Mouse (Mus musculus) midbrain, embryonic 14.5 days (tissue): ENCODE measurements at regions not wholly inside any gene's neighbourhood (a gene's known extent, or its start where the extent isn't known, plus 50 kb on each side); places are given as distances from the start of the nearest gene placed in this dataset.
A peak's percentile ranks its signal among the peaks of the same experiment; 100 is the strongest.

Experiments used
- ATAC-seq: fragments of 200-750 bp; cut with Nextera tagmentation; 2 replicates; pipeline ENCODE4 v1.8.0; 2017; ENCODE audit warnings: moderate number of reproducible peaks, moderate library complexity; ENCODE audit not compliant: low FRiP score, low TSS enrichment
- DNase-seq: peaks from one replicate; pipeline ENCODE4 v3.0.0-alpha.2; 2015
- H3K27ac ChIP-seq: fragments of 300-500 bp; sonication (generic); replicated peaks from 2 replicates; pipeline ENCODE4 v1.5.1; 2014; ENCODE audit warnings: mild to moderate bottlenecking, low read depth, low read length, moderate library complexity
- H3K27me3 ChIP-seq: fragments of 300-500 bp; sonication (generic); 2 replicates; pipeline ENCODE4 v1.6.1; 2014; ENCODE audit warnings: low read length, control low read depth, mixed read lengths; ENCODE audit not compliant: control insufficient read depth, insufficient read depth
- H3K36me3 ChIP-seq: fragments of 300-500 bp; sonication (generic); 2 replicates; pipeline ENCODE4 v1.6.1; 2014; ENCODE audit warnings: low read length, control low read depth; ENCODE audit not compliant: control insufficient read depth, insufficient read depth
- H3K4me1 ChIP-seq: fragments of 300-500 bp; sonication (generic); 2 replicates; pipeline ENCODE4 v1.6.1; 2014; ENCODE audit warnings: mild to moderate bottlenecking, antibody characterized with exemption, low read length, control low read depth; ENCODE audit not compliant: control insufficient read depth, insufficient read depth
- H3K4me2 ChIP-seq: fragments of 300-500 bp; sonication (generic); 2 replicates; pipeline ENCODE4 v1.6.1; 2014; ENCODE audit warnings: mild to moderate bottlenecking, low read length, moderate library complexity
- H3K4me3 ChIP-seq: fragments of 300-500 bp; sonication (generic); replicated peaks from 2 replicates; pipeline ENCODE4 v1.5.1; 2014; ENCODE audit warnings: low read depth, low read length
- H3K9ac ChIP-seq: fragments of 300-500 bp; sonication (generic); replicated peaks from 2 replicates; pipeline ENCODE4 v1.6.1; 2014; ENCODE audit warnings: mild to moderate bottlenecking, low read length, moderate library complexity
- H3K9me3 ChIP-seq: fragments of 300-500 bp; sonication (generic); 2 replicates; pipeline ENCODE4 v1.6.1; 2016; ENCODE audit warnings: low read length, control low read depth, mixed read lengths; ENCODE audit not compliant: control insufficient read depth
- WGBS: fragments of 180-500 bp; shearing (Covaris S2); extraction: QIAGEN DNeasy Blood & Tissue Kit; methylation state at CpG from one replicate; pipeline ENCODE4 v1.1.7; 2014; 5-methylcytosine and 5-hydroxymethylcytosine counted together

DNA sequence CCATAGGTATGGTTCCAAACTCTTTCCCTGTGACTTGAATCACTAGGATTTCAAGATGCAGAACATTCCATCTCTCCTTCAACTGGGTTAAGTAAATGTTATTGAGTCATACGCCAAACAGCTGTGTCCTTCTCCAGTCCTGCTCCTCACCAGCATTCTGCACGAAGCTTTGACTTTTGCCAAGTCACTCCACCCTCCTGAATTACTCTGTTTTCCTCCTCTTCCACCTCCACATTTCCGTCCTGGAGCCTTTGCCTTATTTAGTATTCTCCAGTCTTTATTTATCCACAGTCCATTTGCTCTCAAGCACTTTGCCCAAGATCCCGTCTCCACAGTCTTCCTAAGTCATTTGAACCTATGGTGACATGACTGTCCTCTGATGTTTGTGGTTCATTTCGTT lies 193.1 kb upstream of the Arhgap20 start:
- H3K27me3 ChIP-seq, result no peaks in the 10 kb centered on the region
- H3K4me1 ChIP-seq, result no peaks in the 10 kb centered on the region
- H3K9ac ChIP-seq, result no peak overlapping the region
- 82% methylated on average over 5 of the region's 5 CpGs for whole genome bisulfite sequencing
- no peak for DNase-seq
- H3K9me3 ChIP-seq, result no peaks in the 10 kb centered on the region
- no peaks in the 10 kb centered on the region for H3K36me3 ChIP-seq
- H3K4me3 ChIP-seq, result no peak overlapping the region
- no peak for ATAC-seq
- no peak overlapping the region for H3K4me2 ChIP-seq
- no peak overlapping the region for H3K27ac ChIP-seq

DNA sequence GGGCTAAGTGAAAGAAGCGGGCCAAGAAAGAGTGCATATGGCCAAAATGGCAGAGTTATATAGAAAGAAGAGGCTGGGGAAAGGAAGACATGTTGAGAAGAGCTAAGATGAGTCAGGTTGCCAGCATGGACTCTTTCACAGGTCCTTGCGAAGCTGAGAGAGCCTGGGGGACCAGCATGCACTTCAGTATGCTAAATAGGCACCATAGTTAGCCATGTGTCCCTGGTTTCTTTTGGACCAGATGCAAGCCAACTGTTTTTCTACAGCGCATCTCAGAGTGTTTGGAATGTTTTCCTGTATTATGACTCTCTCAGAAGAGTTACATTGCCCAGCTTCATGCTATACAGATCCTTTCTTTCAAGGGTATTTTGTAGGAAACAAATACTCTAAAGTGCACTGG lies 183.5 kb upstream of the Arhgap20 start:
- no peak for DNase-seq
- Histone ChIP-seq H3K4me1 (no peaks in the 10 kb centered on the region), H3K27me3 (no peaks in the 10 kb centered on the region), H3K9me3 (no peaks in the 10 kb centered on the region), H3K27ac (no peak overlapping the region), H3K4me3 (no peak overlapping the region), H3K9ac (no peak overlapping the region), H3K4me2 (no peak overlapping the region), H3K36me3 (no peaks in the 10 kb centered on the region)
- 91% methylated on average over 3 of the region's 3 CpGs for WGBS
- no peak for ATAC-seq

DNA sequence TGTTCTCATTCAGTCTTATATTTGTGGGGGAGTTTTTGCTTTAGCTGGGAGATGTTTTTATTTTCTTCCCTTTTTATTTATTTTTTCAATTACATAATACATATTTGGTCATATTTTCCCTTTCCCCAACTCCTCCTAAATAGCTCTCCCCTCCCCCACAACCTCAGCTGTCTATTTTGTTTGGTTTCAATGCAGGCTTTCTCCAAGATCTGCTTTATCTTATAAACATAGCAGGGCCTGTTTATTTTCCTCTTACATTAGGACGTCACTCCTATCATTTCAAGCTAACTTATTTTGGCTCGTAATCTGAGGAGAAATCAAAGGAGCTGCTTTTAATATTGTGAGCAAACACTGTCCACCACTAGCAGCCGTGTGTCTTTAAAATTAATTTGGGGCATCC lies 171.4 kb upstream of the Arhgap20 start:
- Histone ChIP-seq H3K9me3 (no peaks in the 10 kb centered on the region), H3K27ac (no peak overlapping the region), H3K4me3 (no peak overlapping the region), H3K9ac (no peak overlapping the region), H3K27me3 (no peaks in the 10 kb centered on the region), H3K4me1 (no peaks in the 10 kb centered on the region), H3K4me2 (no peak overlapping the region), H3K36me3 (no peaks in the 10 kb centered on the region)
- DNase-seq, result no peak
- no peak for ATAC-seq
- 81% methylated on average over 3 of the region's 3 CpGs for WGBS

DNA sequence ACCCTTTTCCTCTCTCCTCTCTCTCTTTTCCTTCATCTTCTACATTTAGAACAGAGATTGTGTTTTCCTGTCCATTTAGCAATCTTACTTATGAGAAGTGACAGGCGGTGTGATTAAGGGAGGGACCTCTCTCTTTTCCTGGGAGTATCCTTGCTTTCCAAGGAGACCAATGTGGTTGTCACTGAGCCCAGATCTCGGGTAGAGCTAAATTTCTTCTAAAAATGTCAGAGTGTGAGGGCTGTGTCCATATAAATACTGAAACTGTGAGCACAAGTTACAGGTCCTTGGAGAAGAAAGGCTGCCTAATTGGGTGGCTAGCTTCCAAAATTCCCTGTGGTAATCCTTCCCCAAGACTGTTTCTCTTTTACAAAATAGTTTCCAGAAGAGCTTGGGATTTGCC lies 166.4 kb upstream of the Arhgap20 start:
- H3K9me3 ChIP-seq, result no peaks in the 10 kb centered on the region
- H3K36me3 ChIP-seq, result no peaks in the 10 kb centered on the region
- no peak overlapping the region for H3K27ac ChIP-seq
- H3K4me1 ChIP-seq, result no peaks in the 10 kb centered on the region
- H3K27me3 ChIP-seq, result no peaks in the 10 kb centered on the region
- 75% methylated on average over 2 of the region's 2 CpGs for WGBS
- DNase-seq (no peak), ATAC-seq (no peak)
- no peak overlapping the region for H3K4me2 ChIP-seq
- H3K9ac ChIP-seq, result no peak overlapping the region
- no peak overlapping the region for H3K4me3 ChIP-seq

DNA sequence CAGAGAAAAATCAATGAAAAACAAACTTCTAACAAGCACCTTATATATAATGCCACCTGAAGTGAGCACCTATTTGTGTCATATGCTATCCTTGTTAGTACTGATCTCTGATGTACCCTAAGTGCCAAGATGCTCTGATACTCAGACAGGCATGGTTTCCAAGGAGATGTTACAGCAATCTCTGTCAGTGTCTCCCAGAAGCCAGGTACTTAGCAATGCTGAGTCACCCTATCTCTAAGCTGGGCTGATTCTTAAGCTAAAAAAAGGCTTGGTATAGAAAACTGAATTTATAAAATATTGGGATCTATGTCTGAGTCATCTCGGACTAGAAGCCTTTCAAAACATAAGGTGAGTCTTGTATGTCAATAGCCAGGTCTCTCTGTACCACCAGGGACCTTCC lies 157.0 kb upstream of the Arhgap20 start:
- Histone ChIP-seq H3K36me3 (no peaks in the 10 kb centered on the region), H3K4me2 (no peak overlapping the region), H3K27ac (no peak overlapping the region), H3K4me3 (no peak overlapping the region), H3K9ac (no peak overlapping the region), H3K9me3 (no peaks in the 10 kb centered on the region), H3K4me1 (no peaks in the 10 kb centered on the region), H3K27me3 (no peaks in the 10 kb centered on the region)
- WGBS, result 83% methylated on average over 1 of the region's 1 CpGs
- DNase-seq (no peak), ATAC-seq (no peak)

- H3K36me3 ChIP-seq, result no peaks in the 10 kb centered on the region
- DNase-seq, result no peak
- no peak overlapping the region for H3K27ac ChIP-seq
- H3K27me3 ChIP-seq, result no peaks in the 10 kb centered on the region
- H3K4me2 ChIP-seq, result no peak overlapping the region
- H3K9me3 ChIP-seq, result no peaks in the 10 kb centered on the region
- no peak for ATAC-seq
- H3K4me3 ChIP-seq, result no peak overlapping the region
- 93% methylated on average over 6 of the region's 6 CpGs for WGBS
- no peaks in the 10 kb centered on the region for H3K4me1 ChIP-seq
- H3K9ac ChIP-seq, result no peak overlapping the region
These were observed 156.3 kb upstream of the Arhgap20 start for GRCm38 (mm10) chr9:51608697-51609456.

GRCm38 (mm10) chr9:51626156-51626555 lies 139.0 kb upstream of the Arhgap20 start:
- Histone ChIP-seq H3K36me3 (no peaks in the 10 kb centered on the region), H3K9ac (no peak overlapping the region), H3K4me1 (no peaks in the 10 kb centered on the region), H3K4me2 (no peak overlapping the region), H3K9me3 (no peaks in the 10 kb centered on the region), H3K27me3 (no peaks in the 10 kb centered on the region), H3K4me3 (no peak overlapping the region), H3K27ac (no peak overlapping the region)
- DNase-seq (no peak), ATAC-seq (no peak)
- 94% methylated on average over 4 of the region's 4 CpGs for WGBS

GRCm38 (mm10) chr9:51636097-51636496 lies 129.0 kb upstream of the Arhgap20 start:
- 87% methylated on average over 2 of the region's 2 CpGs for WGBS
- no peak for ATAC-seq
- no peak for DNase-seq
- Histone ChIP-seq H3K27ac (peak overlapping the region; percentile 65; the same call in 1 of the 2 replicates), H3K36me3 (no peaks in the 10 kb centered on the region), H3K27me3 (no peaks in the 10 kb centered on the region), H3K4me2 (no peak overlapping the region), H3K4me3 (no peak overlapping the region), H3K4me1 (0 out of 2 replicates have a peak, but pooled peaks cover 6% of the 10 kb centered on the region), H3K9me3 (no peaks in the 10 kb centered on the region), H3K9ac (no peak overlapping the region)

DNA sequence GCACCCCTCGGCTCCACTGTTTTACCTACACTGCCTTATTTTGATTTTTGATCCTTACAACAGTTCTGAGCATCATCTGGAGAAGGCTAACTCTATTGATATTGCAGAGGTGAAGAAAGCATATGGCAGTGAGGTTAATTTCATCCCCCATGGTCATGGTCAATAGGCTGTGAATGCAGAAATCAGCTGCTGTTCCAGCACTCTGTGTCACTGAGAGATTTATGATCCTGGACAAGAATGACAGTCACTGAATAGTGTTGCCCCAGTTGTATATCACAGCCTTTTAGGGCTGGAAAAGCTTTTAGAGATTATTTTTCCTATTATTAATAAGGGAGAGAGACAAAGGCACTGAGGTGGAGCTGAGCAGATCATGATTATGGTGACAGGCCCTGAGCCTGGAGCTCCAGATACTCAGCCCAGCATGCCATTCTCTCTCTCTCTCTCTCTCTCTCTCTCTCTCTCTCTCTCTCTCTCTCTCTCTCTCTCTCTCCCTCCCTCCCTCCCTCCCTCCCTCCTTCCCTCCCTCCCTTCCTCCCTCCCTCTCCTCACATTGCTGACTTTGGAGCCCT lies 128.5 kb upstream of the Arhgap20 start:
- 82% methylated on average over 1 of the region's 1 CpGs for WGBS
- Histone ChIP-seq H3K27me3 (no peaks in the 10 kb centered on the region), H3K4me2 (no peak overlapping the region), H3K36me3 (no peaks in the 10 kb centered on the region), H3K27ac (peak overlapping the region; percentile 65), H3K4me3 (no peak overlapping the region), H3K4me1 (0 out of 2 replicates have a peak, but pooled peaks cover 6% of the 10 kb centered on the region), H3K9me3 (no peaks in the 10 kb centered on the region), H3K9ac (no peak overlapping the region)
- DNase-seq (peak; percentile 30), ATAC-seq (no peak)
